In genomic region chr10:109788728-109789127, GRCm38 (mm10) we compare ENCODE assay signal across 16 mouse cellular contexts.
A peak's percentile ranks its signal among the peaks of the same experiment; 100 is the strongest.
DNase-seq lines count a peak whose midpoint lies in the region; ATAC-seq lines count a peak whose summit lies in the region.
"Had no signal": no experiment of that assay in that cellular context is flagged by ENCODE, and none has a peak within 500 bp of the region (broad histone marks: within the 10 kb centered on the region; RNA-seq: fewer than 3 reads in every experiment).

No protein-coding gene starts in this region.

- no peaks in the 10 kb centered on the region for H3K4me1 ChIP-seq in forebrain, embryonic 16.5 days (replicated peaks; ENCODE audit: control insufficient read depth, insufficient read depth, low read length)
- H3K4me1 ChIP-seq in forebrain, embryonic 11.5 days (replicated peaks; ENCODE audit: control insufficient read depth, insufficient read depth, low read length), result no peaks in the 10 kb centered on the region
- H3K4me1 ChIP-seq in midbrain, embryonic 11.5 days (ENCODE audit: control insufficient read depth, insufficient read depth, low read length), result no peaks in the 10 kb centered on the region
- no peaks in the 10 kb centered on the region for H3K4me1 ChIP-seq in midbrain, embryonic 16.5 days (ENCODE audit: control insufficient read depth, insufficient read depth, low read length)
- H3K4me1 ChIP-seq: embryonic facial prominence, embryonic 10.5 days; embryonic facial prominence, embryonic 12.5 days; forebrain, embryonic 12.5 days had no signal

- H3K4me3 ChIP-seq in forebrain, embryonic 16.5 days (replicated peaks; ENCODE audit: low read length), result no peak overlapping the region
- no peak overlapping the region for H3K4me3 ChIP-seq in forebrain, embryonic 11.5 days (ENCODE audit: low read depth, low read length)
- no peak overlapping the region for H3K4me3 ChIP-seq in midbrain, embryonic 11.5 days (ENCODE audit: low read depth, low read length)
- no peak overlapping the region for H3K4me3 ChIP-seq in midbrain, embryonic 16.5 days (ENCODE audit: low read depth, low read length)
- H3K4me3 ChIP-seq: embryonic facial prominence, embryonic 10.5 days; embryonic facial prominence, embryonic 12.5 days; forebrain, embryonic 12.5 days had no signal

- no peaks in the 10 kb centered on the region for H3K36me3 ChIP-seq in forebrain, embryonic 16.5 days (ENCODE audit: control insufficient read depth, insufficient read depth)
- H3K36me3 ChIP-seq in forebrain, embryonic 11.5 days (ENCODE audit: control insufficient read depth, insufficient read depth, low read length), result no peaks in the 10 kb centered on the region
- H3K36me3 ChIP-seq in midbrain, embryonic 11.5 days (ENCODE audit: control insufficient read depth, insufficient read depth, low read length), result no peaks in the 10 kb centered on the region
- H3K36me3 ChIP-seq in midbrain, embryonic 16.5 days (ENCODE audit: control insufficient read depth, insufficient read depth, low read length), result no peaks in the 10 kb centered on the region
- H3K36me3 ChIP-seq: embryonic facial prominence, embryonic 10.5 days; embryonic facial prominence, embryonic 12.5 days; forebrain, embryonic 12.5 days had no signal

- no peak overlapping the region for H3K4me2 ChIP-seq in forebrain, embryonic 16.5 days (ENCODE audit: low read length)
- H3K4me2 ChIP-seq in forebrain, embryonic 11.5 days (ENCODE audit: low read depth, low read length, severe bottlenecking), result no peak overlapping the region
- H3K4me2 ChIP-seq in midbrain, embryonic 11.5 days, result no peak overlapping the region
- H3K4me2 ChIP-seq in midbrain, embryonic 16.5 days (ENCODE audit: low read length), result no peak overlapping the region
- H3K4me2 ChIP-seq: embryonic facial prominence, embryonic 12.5 days; forebrain, embryonic 12.5 days had no signal

- H3K9me3 ChIP-seq in forebrain, embryonic 16.5 days (ENCODE audit: control insufficient read depth, low read length), result no peaks in the 10 kb centered on the region
- H3K9me3 ChIP-seq in forebrain, embryonic 11.5 days (ENCODE audit: control insufficient read depth, low read length), result no peaks in the 10 kb centered on the region
- no peaks in the 10 kb centered on the region for H3K9me3 ChIP-seq in midbrain, embryonic 11.5 days (ENCODE audit: control insufficient read depth, low read length)
- no peaks in the 10 kb centered on the region for H3K9me3 ChIP-seq in midbrain, embryonic 16.5 days (replicated peaks; ENCODE audit: control insufficient read depth, low read length, poor library complexity, severe bottlenecking)
- H3K9me3 ChIP-seq: embryonic facial prominence, embryonic 10.5 days; embryonic facial prominence, embryonic 12.5 days; forebrain, embryonic 12.5 days had no signal

- 52% methylated on average over 2 of the region's 2 CpGs for WGBS in forebrain, embryonic 16.5 days
- WGBS in forebrain, embryonic 11.5 days, result 76% methylated on average over 2 of the region's 2 CpGs
- WGBS in midbrain, embryonic 11.5 days, result 86% methylated on average over 2 of the region's 2 CpGs
- WGBS in midbrain, embryonic 16.5 days, result 80% methylated on average over 2 of the region's 2 CpGs

- H3K9ac ChIP-seq in forebrain, embryonic 16.5 days (replicated peaks; ENCODE audit: low read depth, low read length), result no peak overlapping the region
- H3K9ac ChIP-seq in forebrain, embryonic 11.5 days (ENCODE audit: low read length), result no peak overlapping the region
- no peak overlapping the region for H3K9ac ChIP-seq in midbrain, embryonic 11.5 days (ENCODE audit: low read length)
- no peak overlapping the region for H3K9ac ChIP-seq in midbrain, embryonic 16.5 days (ENCODE audit: low read depth, low read length)
- H3K9ac ChIP-seq: embryonic facial prominence, embryonic 12.5 days; forebrain, embryonic 12.5 days had no signal

- no peak overlapping the region for H3K27ac ChIP-seq in forebrain, embryonic 16.5 days (ENCODE audit: low read length)
- no peak overlapping the region for H3K27ac ChIP-seq in forebrain, embryonic 11.5 days (ENCODE audit: low read depth, low read length)
- H3K27ac ChIP-seq in midbrain, embryonic 11.5 days (ENCODE audit: low read depth, low read length), result no peak overlapping the region
- H3K27ac ChIP-seq in midbrain, embryonic 16.5 days (ENCODE audit: low read length), result no peak overlapping the region
- H3K27ac ChIP-seq: embryonic facial prominence, embryonic 10.5 days; embryonic facial prominence, embryonic 12.5 days; forebrain, embryonic 12.5 days had no signal

- no peak for DNase-seq in forebrain, embryonic 11.5 days (ENCODE audit: low spot score)
- DNase-seq in midbrain, embryonic 11.5 days (ENCODE audit: low spot score, missing footprints), result peak; percentile 23
- no peak for DNase-seq in left cerebral cortex, postnatal 14 days (ENCODE audit: low spot score in 2 of 2)
- DNase-seq: adrenal gland, adult 2 months; adrenal gland, postnatal 10 days; adrenal gland, postnatal 25 days; cerebellum, adult 11-12 months; cerebellum, adult 2 months; cerebellum, adult 9-10 months; cerebellum, postnatal 10 days; cerebellum, postnatal 25 days had no signal

- no peaks in the 10 kb centered on the region for H3K27me3 ChIP-seq in forebrain, embryonic 16.5 days (replicated peaks; ENCODE audit: control insufficient read depth, insufficient read depth, low read length)
- H3K27me3 ChIP-seq in forebrain, embryonic 11.5 days (ENCODE audit: control insufficient read depth, insufficient read depth, low read length), result no peaks in the 10 kb centered on the region
- H3K27me3 ChIP-seq in midbrain, embryonic 11.5 days (ENCODE audit: control insufficient read depth, insufficient read depth, low read length), result no peaks in the 10 kb centered on the region
- H3K27me3 ChIP-seq in midbrain, embryonic 16.5 days (ENCODE audit: control insufficient read depth, insufficient read depth, low read depth, low read length), result no peaks in the 10 kb centered on the region
- H3K27me3 ChIP-seq: embryonic facial prominence, embryonic 12.5 days; forebrain, embryonic 12.5 days had no signal

- intact Hi-C loops in left cerebral cortex, postnatal 14 days (cut with DNase I), result no loop called here

- ATAC-seq in forebrain, embryonic 16.5 days, result peak; percentile 59
- no peak for ATAC-seq in forebrain, embryonic 11.5 days (replicated peaks; ENCODE audit: low FRiP score)
- no peak for ATAC-seq in midbrain, embryonic 11.5 days (ENCODE audit: low FRiP score)
- no peak for ATAC-seq in midbrain, embryonic 16.5 days
